Mouse (Mus musculus): ENCODE results near the gene Lrriq1. TPM values are rescaled to one million over a fixed set of nuclear protein-coding genes. Genes with fewer than 3 reads are reported as not detected.

Lrriq1 gene
- polyA plus RNA-seq, 1 experiment from 2014 or later, result 3.1 TPM

DNA sequence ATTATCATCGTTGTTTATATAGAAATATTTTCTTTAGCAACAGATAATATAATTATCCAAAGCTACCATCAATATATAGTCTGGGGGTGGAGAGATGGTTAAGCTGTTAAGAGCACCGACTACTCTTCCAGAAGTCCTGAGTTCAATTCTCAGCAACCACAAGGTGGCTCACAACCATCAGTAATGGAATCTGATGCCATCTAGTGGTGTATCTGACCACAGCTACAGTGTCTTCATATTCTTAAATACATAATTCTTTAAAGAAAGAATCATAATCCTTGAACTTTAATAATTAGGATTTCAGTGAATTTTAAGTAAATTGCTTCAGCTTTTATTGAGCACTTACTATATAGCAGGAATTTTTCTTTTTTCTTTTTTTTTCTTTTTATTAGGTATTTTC is 128.0 kb downstream of the Lrriq1 start:
- WGBS, result 90% methylated on average over 2 of the region's 2 CpGs
- Histone ChIP-seq H3K4me2 (replicated peaks) (no peak overlapping the region), H3K9me3 (no peaks in the 10 kb centered on the region), H3K9ac (replicated peaks) (no peak overlapping the region), H3K36me3 (no peaks in the 10 kb centered on the region), H3K27ac (no peak overlapping the region), H3K4me3 (replicated peaks) (no peak overlapping the region), H3K4me1 (replicated peaks) (no peaks in the 10 kb centered on the region), H3K27me3 (no peaks in the 10 kb centered on the region)
- no peak for ATAC-seq

DNA sequence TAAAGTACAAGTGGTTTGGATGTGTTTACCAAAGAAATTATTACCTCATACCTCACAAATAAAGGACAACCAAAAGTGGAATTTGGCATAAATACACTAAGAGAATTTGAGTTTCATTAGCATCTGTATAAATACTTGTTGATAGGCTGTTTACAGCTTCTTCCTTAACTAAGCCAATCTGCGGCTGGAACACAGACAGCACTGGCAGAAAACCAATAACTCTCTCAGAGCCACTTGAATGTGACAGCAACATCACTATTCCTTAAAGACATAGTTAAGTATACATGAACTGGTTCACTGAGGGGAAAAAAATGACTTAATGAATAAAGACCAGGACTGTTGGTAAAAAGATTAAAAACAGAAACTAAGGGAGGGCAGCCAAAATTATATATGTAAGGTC is 150.0 kb downstream of the Lrriq1 start:
- no peaks in the 10 kb centered on the region for H3K4me1 ChIP-seq (replicated peaks)
- no peak overlapping the region for H3K4me3 ChIP-seq (replicated peaks)
- no peak overlapping the region for H3K27ac ChIP-seq
- no peak for ATAC-seq
- no peaks in the 10 kb centered on the region for H3K9me3 ChIP-seq
- 74% methylated on average over 1 of the region's 1 CpGs for WGBS
- H3K9ac ChIP-seq (replicated peaks), result no peak overlapping the region
- H3K4me2 ChIP-seq (replicated peaks), result no peak overlapping the region
- no peaks in the 10 kb centered on the region for H3K27me3 ChIP-seq
- H3K36me3 ChIP-seq, result no peaks in the 10 kb centered on the region

DNA sequence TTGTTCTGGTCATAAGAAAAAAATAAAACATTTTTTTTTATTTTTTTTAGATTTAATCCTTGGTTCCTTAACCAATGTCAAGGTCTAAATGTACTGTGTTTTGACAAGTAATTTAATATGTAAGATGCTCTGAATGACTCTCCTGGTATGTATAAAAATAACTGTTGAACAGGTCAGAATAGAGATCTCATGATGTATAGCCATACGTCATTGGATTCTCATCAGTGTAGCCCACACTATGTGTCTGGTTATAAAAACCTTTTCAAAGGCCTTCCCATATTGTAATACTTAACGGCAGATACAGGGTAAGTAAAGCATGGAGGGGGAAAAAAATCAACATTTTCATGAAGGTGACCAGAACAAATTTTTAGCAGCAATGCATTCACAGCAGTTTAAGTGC is 186.5 kb downstream of the Lrriq1 start:
- Histone ChIP-seq H3K4me3 (replicated peaks) (no peak overlapping the region), H3K9me3 (no peaks in the 10 kb centered on the region), H3K27ac (no peak overlapping the region), H3K27me3 (no peaks in the 10 kb centered on the region), H3K36me3 (no peaks in the 10 kb centered on the region), H3K4me1 (replicated peaks) (no peaks in the 10 kb centered on the region), H3K9ac (replicated peaks) (no peak overlapping the region), H3K4me2 (replicated peaks) (no peak overlapping the region)
- ATAC-seq, result no peak
- WGBS, result 93% methylated on average over 2 of the region's 2 CpGs

DNA sequence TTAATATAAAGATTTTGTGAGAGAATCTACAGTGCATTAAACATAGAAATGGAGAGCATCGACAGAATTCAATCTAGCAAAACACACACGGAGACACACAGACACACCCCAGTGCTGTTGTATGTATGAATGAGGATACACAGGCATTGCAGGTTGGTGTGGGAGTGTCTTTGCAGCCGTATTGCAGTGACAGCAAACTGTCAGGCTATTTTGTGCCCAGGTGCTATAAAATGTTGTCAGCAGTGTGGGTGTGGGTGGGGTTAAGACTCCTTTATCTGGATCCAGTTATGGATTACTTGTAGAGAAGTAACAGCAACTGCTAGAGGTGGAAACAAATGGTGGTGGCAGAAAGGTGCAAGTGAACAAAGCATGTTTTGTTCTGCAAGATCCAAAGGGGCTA is 189.5 kb downstream of the Lrriq1 start:
- 76% methylated on average over 3 of the region's 3 CpGs for WGBS
- H3K4me1 ChIP-seq (replicated peaks), result no peaks in the 10 kb centered on the region
- no peak for ATAC-seq

DNA sequence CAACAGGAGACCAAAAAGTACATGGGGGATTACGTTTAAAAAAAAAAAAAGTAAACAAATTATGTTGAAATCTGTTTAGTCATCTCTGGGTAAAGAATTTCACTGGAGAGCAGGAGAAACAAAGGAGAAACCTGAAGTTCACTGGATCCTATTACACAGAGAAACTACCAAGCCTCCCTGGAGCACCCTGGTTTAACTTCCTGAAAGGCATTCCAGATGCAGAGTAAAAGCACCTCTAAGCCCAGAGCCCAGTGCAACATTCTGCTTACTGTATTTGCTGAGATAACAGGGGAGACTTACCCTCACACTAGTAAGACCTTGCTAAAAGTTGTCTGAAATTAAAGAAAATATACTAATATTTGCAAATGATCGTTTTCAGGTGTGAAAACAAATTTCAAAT is 191.1 kb downstream of the Lrriq1 start:
- H3K4me3 ChIP-seq (replicated peaks), result no peak overlapping the region
- ATAC-seq, result no peak
- WGBS, result 65% methylated on average over 2 of the region's 2 CpGs
- H3K4me2 ChIP-seq (replicated peaks), result no peak overlapping the region
- H3K9ac ChIP-seq (replicated peaks), result no peak overlapping the region
- H3K4me1 ChIP-seq (replicated peaks), result no peaks in the 10 kb centered on the region
- H3K9me3 ChIP-seq, result no peaks in the 10 kb centered on the region
- no peak overlapping the region for H3K27ac ChIP-seq
- no peaks in the 10 kb centered on the region for H3K36me3 ChIP-seq
- no peaks in the 10 kb centered on the region for H3K27me3 ChIP-seq

More for the DNA sequence above, 189.5 kb downstream of the Lrriq1 start:
- H3K36me3 ChIP-seq, result no peaks in the 10 kb centered on the region
- H3K27me3 ChIP-seq, result no peaks in the 10 kb centered on the region
- H3K4me2 ChIP-seq (replicated peaks), result no peak overlapping the region
- no peaks in the 10 kb centered on the region for H3K9me3 ChIP-seq
- no peak overlapping the region for H3K4me3 ChIP-seq (replicated peaks)
- H3K27ac ChIP-seq, result no peak overlapping the region
- H3K9ac ChIP-seq (replicated peaks), result no peak overlapping the region

DNA sequence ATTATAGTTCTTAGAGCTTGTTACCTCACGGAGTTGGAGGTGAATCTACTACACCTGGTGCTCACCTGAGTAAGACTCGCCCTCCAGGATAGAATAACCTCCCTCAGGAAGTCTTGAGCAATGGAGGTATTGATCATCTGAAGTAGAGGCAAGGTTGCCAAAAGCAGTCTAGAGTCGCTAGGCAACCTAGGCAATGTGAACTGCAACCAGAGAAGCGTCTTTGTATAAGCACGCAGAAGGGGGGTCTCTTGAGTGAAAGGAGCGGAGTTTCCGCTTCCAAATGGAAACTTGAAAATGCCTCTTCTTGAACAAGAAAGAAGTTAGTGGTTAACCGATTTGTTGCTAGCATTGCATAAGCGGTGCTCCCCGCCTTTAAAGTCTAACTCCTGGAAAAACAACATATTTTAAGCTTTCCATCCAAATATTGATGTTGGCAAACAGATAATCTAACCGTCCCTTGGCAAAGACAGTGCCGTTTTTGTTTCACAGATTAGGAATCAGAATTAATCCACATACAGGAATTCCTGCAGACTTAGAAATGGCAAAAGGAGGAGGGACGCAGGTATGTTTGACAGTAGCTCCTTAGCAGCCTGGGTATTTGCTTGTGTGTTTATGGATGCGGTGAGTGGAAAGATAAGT is 201.0 kb downstream of the Lrriq1 start:
- under 1% methylated on average over 14 of the region's 14 CpGs for WGBS
- Histone ChIP-seq H3K36me3 (no peaks in the 10 kb centered on the region), H3K9ac (replicated peaks) (no peak overlapping the region), H3K9me3 (no peaks in the 10 kb centered on the region), H3K4me1 (replicated peaks) (peaks cover 2% of the 10 kb centered on the region; the same call in 1 of the 2 replicates), H3K4me3 (replicated peaks) (no peak overlapping the region), H3K27ac (no peak overlapping the region), H3K4me2 (replicated peaks) (no peak overlapping the region), H3K27me3 (peaks cover 69% of the 10 kb centered on the region)
- no peak for ATAC-seq

DNA sequence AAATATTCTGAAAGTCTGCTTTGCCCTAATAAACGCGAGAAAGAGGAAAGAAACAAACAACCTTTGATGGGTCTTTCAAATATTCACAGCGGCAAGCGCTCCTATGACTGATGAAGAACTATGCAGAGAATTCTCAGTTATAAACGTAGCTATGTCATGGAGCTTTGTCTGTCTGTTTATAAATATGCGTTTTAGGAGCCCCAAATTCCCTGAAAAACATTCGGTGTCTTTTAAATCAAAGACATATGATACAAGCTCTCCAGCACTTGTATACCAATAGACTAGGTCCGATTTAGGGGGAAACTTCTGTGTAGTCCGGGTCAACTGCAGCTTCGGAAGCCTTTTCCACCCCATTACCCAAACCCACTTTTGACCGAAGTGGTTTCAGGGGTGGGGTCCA is 205.2 kb downstream of the Lrriq1 start:
- no peak overlapping the region for H3K27ac ChIP-seq
- no peak overlapping the region for H3K9ac ChIP-seq (replicated peaks)
- H3K4me1 ChIP-seq (replicated peaks), result peaks cover 14% of the 10 kb centered on the region
- H3K4me3 ChIP-seq (replicated peaks), result no peak overlapping the region
- ATAC-seq, result no peak
- no peaks in the 10 kb centered on the region for H3K9me3 ChIP-seq
- no peak overlapping the region for H3K4me2 ChIP-seq (replicated peaks)
- peaks cover 88% of the 10 kb centered on the region for H3K27me3 ChIP-seq
- H3K36me3 ChIP-seq, result no peaks in the 10 kb centered on the region
- 3% methylated on average over 11 of the region's 11 CpGs for WGBS

DNA sequence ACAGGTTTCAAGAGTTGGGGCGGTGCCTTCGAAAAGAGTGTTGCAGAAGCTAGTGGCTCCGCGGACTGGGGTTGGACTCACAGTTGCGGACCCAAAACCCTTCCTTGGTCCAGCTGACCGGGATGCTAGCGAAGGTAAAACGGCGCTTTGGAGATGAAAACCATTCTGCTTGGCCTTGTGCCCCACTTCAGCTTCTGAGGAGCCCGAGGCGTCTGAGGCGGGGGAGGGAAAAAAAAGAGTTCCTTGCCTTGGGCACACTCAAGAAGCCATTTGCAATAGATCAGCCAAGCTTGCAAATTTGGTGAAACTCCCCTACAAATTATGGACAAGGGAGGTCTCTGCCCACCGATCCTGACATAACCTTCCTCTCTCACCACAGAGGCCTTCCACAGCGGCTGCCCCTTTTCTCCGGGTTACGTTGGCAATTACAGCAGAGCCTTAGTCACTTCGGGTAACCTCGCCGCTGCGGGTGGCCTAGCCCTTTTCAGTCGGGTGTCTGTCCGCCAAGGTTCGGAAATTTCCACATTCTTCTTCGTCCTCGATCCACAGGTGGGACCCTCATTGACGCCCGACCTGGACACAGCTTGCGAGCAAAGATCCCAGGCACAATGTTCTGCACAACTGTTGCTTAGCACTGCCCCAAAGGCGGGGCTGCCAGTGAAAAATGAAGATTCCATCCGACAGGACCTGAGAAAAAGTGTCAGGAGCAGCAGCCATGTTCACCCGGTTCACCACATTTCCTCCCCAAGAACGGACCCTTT is 206.2 kb downstream of the Lrriq1 start, which contains the start of gene Alx1:
TSS of gene Alx1 (minus strand) at position 486 of the 761 bp plus-strand sequence.
- no peak within 1 kb of the TSS for H3K4me3 ChIP-seq (replicated peaks)
- 1% methylated on average over 32 of the region's 32 CpGs for WGBS
- peak within 1 kb of the TSS; percentile 54 for H3K4me2 ChIP-seq (replicated peaks)
- H3K4me1 ChIP-seq (replicated peaks), result peaks cover 14% of the 10 kb centered on the region
- no peak within 1 kb of the TSS for H3K9ac ChIP-seq (replicated peaks)
- H3K36me3 ChIP-seq, result no peaks in the 10 kb centered on the region
- H3K9me3 ChIP-seq, result no peaks in the 10 kb centered on the region
- H3K27me3 ChIP-seq, result peaks cover 84% of the 10 kb centered on the region
- no peak within 1 kb of the TSS for H3K27ac ChIP-seq
- ATAC-seq, result no peak

DNA sequence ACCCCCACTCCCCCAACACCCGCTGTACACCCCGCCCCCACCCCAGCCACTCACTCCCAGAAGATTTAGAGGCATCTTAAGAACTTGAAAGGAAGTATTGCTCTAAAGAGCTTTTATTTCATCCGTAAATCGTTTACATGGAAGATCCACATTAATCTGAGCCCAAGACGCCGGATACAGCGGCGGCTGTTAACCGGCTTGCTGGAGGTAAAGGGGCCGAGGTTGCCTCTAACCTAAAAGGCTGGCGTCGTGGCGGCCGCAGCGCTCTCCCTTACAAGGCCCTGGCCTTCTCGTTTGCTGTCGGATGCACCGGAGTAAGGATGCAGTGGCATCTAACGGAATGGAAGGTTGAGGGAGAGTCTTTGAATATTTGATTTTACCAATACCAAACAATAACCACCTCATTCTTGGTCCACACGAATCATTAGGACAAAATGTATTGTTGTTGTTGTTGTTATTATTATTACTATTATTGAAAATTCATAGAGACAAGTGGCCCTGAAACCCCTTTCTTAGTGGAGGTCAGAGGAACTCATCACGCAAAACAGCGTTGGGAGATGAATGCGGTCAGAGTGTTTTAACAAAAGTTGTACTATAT is 206.9 kb downstream of the Lrriq1 start:
- Histone ChIP-seq H3K27ac (no peak overlapping the region), H3K27me3 (peaks cover 78% of the 10 kb centered on the region), H3K4me3 (replicated peaks) (no peak overlapping the region), H3K4me1 (replicated peaks) (peaks cover 14% of the 10 kb centered on the region), H3K4me2 (replicated peaks) (peak overlapping the region; percentile 54), H3K36me3 (no peaks in the 10 kb centered on the region), H3K9ac (replicated peaks) (no peak overlapping the region), H3K9me3 (no peaks in the 10 kb centered on the region)
- no peak for ATAC-seq
- under 1% methylated on average over 23 of the region's 23 CpGs for WGBS

DNA sequence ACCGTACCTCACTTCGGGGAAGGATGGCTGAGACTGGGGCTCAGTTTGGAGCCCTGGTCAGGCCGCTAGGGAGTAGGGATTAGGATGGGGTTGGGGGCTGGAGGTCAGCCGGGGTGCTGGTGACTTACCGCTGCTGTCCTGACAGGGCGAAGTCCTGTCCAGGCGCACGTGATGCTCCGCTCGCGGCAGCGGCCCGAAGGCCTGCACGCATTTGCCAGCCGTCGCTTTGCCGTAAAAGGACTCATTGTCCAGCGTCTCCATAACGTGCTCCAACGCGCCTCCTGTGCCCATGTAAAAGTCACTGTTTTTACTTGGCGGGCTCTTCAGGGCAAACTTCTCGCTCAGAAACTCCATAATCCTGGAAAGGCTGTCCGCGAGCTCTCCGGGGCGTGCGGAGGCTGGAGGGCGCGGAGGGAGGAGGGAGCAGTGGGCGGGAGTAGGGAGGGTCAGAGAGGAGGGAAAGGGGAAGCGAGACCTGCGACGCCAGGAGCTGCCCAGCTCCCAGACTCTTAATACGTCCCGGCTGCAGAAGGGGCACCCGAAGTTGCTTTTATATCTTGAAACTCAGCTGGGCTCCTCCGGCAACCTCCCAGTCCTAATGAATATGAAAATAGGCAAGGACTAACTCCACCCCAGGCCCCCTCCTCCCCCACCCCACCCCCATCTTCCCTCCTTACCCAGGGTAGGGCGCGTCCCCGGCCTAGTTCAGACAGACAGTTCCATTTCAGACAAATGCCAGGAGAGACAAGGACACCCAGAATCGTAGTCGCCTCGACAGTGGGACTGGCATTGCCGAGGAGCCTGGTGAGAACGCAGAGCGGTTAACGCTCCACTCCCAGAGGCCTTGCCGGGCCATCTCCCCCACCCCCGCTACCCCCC is 207.6 kb downstream of the Lrriq1 start:
- peak; percentile 75 for ATAC-seq
- under 1% methylated on average over 49 of the region's 50 CpGs for WGBS
- peak overlapping the region; percentile 36 for H3K4me3 ChIP-seq (replicated peaks)
- peaks cover 14% of the 10 kb centered on the region for H3K4me1 ChIP-seq (replicated peaks)
- H3K27ac ChIP-seq, result no peak overlapping the region
- no peaks in the 10 kb centered on the region for H3K36me3 ChIP-seq
- no peaks in the 10 kb centered on the region for H3K9me3 ChIP-seq
- H3K4me2 ChIP-seq (replicated peaks), result peak overlapping the region; percentile 54
- peaks cover 80% of the 10 kb centered on the region for H3K27me3 ChIP-seq
- no peak overlapping the region for H3K9ac ChIP-seq (replicated peaks)

DNA sequence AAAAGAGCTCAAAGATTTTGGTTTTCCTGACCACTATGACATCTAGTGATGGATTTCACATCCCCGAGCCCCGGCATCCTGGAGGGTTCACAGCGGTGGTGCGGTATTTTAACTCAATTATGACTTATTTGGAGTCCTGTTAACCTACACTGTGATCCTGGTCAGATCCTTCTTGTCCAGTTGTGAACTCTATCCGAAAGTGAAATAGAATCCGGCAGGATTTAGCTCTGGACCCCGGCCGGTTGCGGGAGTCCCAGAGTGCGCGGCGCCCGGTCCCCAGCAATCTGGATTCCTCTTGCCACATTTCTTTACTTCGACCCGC is 208.2 kb downstream of the Lrriq1 start:
- no peak for ATAC-seq
- no peak overlapping the region for H3K27ac ChIP-seq
- peaks cover 14% of the 10 kb centered on the region for H3K4me1 ChIP-seq (replicated peaks)
- H3K9me3 ChIP-seq, result no peaks in the 10 kb centered on the region
- peaks cover 74% of the 10 kb centered on the region for H3K27me3 ChIP-seq
- WGBS, result under 1% methylated on average over 15 of the region's 15 CpGs
- H3K4me3 ChIP-seq (replicated peaks), result peak overlapping the region; percentile 36
- H3K36me3 ChIP-seq, result no peaks in the 10 kb centered on the region
- H3K9ac ChIP-seq (replicated peaks), result no peak overlapping the region
- peak overlapping the region; percentile 54 for H3K4me2 ChIP-seq (replicated peaks)
